Mouse (Mus musculus) liver, postnatal 0 days (tissue): ENCODE data around the gene Amacr.

Source experiments
- CTCF ChIP-seq: sonication (generic); IDR thresholded peaks from 2 replicates; pipeline ENCODE4 v1.5.1; 2016; ENCODE audit warnings: antibody characterized with exemption, low read depth
- EP300 ChIP-seq: IDR thresholded peaks from 2 replicates; pipeline ENCODE4 v1.6.1; 2016; ENCODE audit warnings: antibody characterized with exemption, low read depth, mild to moderate bottlenecking

GRCm38 (mm10) chr15:11040067-11040466 lies 58.5 kb downstream of the Amacr start:
- TF ChIP-seq CTCF (no peak), EP300 (no peak)
